Mouse (Mus musculus) urinary bladder, postnatal 4 days (tissue): ENCODE results near the gene Gm12394.
"Not testable (repeated sequence)": the region's sequence is repeated elsewhere in the genome, so short reads cannot be mapped to it uniquely, and the experiment has no call there.

ENCODE experiments used
- DNase-seq, 2 experiments: peaks; one replicate each; pipeline ENCODE4 v3.0.0; 2021 to 2022; ENCODE audit warnings: low spot score in 2 of 2

Gene Gm12394

DNA sequence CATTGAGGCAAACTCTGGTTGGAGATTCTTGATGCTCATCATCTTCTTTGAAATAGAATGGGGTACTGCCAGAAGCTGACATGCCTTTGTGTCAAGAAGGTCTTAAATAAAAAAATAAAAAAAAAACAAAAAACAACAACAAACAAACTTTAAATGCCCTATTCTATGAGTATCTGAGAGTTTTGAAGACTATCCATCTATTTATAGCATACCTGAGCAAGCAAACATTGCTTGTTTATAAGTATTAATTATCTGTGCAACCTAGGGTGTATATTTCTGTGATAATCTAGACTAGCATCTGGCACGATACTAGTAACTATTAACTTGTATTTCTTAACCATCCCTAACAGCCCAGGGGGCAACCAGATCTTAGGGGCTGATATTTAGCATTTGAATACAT is at the start of gene Gm12394:
Gene Gm12394, minus strand, starts transcription at position 101 of the 400 bp plus-strand sequence.
- not testable (repeated sequence) for DNase-seq

DNA sequence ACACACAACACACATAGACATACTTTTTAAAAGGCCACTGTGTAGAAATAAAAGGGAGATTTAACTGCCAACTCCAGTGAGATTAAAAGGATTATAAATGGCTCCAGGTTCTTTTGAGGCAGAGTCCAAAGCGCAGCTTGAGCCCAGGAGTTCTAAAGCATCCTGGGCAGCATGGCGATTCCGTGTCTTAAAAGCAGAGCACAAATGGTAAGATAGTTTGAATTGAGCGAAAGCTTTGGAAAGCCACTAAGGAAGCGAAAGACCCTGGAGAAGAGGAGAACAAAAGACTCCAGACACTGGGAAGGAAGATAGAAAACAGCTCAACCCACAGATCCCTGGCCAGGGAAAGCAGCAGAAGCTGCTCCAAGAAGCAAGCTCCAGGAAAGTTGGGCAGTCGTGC is 48.4 kb upstream of the Gm12394 start:
- no peak for DNase-seq

DNA sequence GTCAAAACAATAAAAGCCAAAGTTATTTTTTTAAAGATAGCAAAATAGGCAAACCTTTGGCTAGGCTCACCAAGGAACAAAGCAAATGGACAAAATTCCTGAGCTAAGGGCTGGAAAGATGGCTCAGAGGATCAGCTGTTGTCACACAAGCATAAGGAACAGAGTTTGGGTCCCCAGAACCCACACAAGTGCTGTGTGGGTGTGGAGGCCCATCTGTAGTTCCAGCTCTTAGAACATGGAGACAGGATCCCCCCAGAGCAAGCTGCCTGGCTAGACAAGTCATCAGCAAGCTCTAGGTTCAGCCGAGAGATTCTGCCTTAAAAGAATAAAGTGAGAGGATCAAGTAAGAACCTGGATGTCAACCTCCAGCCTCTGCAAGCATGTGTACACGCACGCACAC is 48.0 kb upstream of the Gm12394 start:
- DNase-seq, result no peak

DNA sequence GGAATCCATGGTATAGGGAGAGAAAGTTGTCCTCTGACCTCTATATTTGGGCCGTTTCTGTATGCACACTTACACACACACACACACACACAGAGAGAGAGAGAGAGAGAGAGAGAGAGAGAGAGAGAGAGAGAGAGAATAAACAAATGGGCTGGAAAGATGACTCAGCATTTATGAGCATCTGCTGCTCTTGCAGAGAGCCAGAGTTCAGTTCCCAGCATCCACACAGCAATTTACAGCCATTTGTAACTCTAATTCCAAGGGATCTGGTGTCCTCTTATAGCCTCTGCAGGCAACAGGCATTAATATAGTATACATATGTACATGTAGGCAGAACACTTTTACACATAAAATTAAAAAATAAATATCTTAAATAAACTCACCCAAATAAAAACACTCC is 47.4 kb upstream of the Gm12394 start:
- DNase-seq, result no peak

DNA sequence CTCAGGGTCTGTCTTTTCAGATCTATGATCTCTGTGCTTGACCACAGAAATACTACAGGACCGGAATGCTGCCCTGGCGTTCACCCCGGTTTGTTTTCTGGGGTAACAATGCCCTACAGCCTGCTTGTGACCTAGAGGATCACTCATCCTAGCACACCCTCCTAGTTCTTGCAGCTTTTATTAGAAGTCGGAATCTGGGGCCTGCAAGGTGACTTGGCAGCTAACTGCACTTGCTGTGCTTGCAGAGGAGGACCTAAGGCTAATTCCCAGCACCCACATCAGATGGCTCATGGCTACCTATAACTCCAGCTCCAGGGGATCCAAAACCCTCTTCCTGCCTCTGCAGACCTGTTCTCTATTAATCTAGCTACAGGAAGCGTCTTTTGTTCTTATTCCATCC is 46.2 kb upstream of the Gm12394 start:
- DNase-seq, result no peak

DNA sequence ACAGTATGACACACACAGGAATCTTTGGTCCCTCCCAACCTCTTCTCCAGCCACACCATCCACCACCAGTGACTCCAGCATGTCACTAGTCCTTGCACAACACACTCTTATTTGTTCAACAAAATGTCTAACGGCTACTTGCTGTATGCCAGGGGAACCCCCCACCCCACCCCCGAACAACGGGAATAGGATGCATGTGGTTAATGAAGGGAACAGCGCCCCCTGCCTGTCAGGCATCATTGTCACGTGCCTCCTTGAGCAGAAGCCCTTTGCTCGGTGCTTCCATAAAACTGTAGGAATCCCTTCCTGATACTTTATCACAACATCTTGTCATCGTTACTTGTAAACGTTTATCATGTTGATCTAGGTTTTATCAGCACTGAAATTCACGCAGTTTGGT is 45.6 kb upstream of the Gm12394 start:
- DNase-seq, result no peak

DNA sequence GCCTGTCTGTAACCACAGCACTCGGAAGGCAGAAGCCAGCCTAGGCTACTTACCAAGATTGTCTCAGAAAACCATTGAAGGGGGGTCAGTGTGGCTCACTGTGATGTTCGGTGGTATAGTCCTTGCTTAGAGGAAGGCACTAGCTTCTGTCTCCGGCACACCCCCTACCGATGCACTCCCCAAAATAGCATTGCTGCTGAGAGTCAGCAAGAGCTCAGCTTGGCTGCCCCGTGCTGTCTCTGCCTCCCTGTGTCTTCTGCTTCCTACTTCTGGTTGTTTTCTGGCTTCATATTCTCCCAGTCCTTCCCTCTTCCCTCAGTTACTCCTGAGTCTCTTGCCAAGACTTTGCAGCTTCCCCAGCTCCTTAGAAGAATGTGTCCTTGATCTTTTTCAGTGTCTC is 44.3 kb upstream of the Gm12394 start:
- no peak for DNase-seq

DNA sequence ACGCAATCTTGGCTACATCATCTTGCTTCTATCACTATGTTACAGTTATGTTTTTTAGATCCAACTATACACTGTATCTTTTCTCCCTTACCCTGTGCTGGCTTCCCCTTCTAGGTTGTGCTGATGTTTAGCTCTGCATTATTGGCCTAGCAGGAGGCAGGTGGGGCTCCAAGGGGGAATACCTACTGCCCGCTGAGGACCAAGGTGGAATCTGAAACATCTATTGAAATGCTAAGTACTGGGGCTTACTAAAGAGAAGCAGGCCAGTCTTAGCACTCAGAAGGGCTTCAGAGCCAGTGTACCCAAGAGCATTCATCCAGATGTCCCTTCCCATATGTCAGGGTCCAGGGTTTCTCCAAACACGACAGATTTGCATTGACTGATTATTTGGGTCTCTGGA is 42.3 kb upstream of the Gm12394 start:
- DNase-seq, result no peak

DNA sequence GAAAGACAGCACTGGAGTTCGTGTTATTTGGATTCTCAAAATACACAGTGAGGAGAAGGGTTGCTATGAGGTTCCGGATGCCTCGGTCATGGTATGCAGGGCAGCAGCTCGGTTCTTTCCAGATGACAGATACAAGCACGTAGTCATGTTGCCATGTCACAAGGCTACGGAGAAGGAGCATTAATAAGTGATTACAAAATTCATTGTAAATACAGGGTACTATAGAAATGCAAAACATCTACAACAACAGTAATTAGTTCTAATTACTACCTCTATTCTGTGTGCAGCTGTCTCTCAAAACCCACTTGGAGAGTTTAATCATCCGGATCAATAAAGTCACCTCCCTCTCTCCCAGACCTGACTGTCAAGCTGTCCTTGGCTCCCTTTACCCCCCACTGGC is 38.5 kb upstream of the Gm12394 start:
- no peak for DNase-seq

DNA sequence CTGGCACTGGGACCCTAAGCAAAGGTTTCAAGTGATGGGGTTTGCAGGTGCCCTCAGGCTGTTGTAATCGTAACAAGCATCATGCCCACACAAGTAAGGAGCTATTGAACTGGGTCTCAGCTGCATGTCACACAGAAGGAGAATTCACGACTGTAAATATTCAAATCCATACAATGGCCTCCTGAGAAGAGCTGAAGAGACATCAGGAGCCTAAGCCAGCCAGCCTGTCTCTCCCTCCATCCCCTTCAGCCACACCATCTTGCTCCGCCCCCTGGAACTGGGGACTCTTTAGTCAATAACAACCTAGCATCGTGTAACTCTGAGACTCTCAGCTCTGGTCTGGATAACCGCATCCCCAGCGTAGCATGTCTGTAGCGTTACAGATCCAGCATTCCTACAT is 34.6 kb upstream of the Gm12394 start:
- no peak for DNase-seq

DNA sequence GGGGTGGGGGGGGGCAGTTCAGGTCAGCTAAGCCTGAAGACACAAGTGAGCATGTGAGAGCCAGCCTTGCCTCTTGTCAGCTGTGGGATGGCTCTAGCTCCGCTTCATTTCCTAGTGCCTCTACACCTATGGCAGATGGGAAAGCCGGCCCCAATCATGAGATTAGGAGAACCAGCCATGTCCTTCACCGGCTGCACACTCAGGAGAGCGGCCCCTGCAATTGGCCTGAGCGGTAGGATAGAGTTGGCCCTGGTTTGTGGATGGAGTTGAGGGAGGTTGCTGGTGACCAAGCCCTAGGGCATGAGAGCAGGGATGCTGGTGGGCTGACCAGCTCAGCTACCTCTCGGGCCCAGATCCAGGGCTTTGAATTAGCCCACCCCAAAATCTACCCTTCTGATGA is 32.2 kb upstream of the Gm12394 start:
- DNase-seq, result no peak

DNA sequence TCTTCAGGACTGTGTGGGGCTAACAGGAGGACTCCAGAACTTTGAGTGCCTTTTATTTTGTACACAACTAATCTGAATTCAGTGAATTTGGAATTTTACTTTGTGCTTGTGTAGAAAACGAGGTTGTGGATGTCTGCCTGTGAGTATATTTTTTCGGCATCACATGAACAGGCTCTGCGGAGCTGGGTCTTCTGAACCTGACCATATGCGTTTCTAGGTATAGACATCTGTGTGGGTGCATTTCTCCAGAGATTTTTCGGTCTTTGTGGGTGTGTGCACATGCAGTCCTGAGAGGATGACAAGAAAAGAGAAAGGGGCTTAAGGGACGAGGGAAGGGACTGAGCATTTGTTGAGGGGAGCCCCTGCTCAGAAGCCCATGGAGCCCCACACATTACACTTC is 30.4 kb upstream of the Gm12394 start:
- no peak for DNase-seq

DNA sequence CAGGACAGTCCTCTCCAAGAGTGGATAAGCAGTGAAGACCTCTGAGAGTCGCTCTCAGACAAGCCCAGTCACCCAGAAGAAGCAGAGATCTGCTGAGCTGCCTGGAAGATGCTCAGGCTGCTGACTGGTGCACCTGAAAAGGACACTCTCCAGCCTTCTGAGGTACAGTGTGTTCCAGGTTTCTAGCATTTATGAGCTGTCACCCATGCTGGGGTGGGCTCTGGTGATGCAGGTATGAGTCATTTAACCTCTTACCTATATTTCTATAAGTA is 24.0 kb upstream of the Gm12394 start:
- no peak for DNase-seq

DNA sequence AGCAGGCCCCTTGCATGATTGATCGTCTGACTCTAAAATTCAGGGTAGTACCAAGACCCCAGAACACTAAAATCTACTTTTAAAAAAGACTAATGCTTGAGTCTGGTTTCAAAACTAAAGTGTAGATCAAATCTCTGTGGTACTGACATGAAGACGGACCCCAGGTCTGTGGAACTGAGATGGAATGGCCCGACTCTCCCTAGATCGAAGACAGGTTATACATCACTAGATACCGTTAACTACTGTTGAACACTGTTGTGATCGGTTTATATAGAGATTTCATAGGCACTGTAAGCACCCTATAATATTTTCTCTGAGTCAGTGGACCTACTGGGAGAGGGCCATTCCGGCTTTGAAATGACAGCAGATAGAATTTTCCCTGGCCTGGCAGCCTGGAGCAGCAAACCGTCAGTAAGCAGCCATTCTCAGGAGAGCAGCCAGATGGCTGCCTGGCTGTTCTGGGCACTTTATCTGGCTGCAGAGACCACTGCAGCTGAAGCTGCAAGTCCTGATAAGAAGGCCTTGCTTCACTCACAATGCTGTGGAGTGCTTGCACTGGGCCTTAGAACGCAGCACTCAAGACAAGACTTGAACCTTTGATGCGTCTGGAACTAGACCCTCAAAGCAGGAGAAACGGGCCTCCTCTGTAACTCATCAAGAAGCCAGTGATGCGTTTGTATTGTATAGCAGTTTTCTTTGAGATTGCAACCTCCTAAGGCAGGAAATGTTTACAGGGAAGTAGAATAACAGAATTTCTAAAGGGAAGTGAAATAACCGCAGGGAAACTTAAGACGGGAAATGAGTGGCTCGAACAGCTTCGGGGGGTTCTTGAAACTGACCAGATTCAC is 23.5 kb upstream of the Gm12394 start:
- DNase-seq, result no peak

DNA sequence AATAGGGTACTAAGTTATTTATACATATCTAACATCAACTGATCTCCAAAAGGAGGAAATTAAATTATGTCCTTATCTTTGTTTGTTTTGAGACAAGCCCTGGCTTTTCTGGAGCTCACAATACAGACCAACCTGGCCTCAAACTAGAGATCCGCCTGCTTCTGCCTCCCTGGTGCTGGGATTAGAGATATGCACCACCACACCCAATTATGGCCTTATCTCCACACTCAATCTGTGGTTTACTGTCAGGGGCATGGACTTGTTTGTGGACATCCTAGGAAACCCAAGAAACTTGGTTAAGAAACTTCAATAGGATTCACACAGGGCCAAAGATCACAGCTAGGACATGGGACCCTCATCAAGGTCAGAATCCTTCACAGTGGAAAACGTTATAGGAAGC is 21.1 kb upstream of the Gm12394 start:
- no peak for DNase-seq

DNA sequence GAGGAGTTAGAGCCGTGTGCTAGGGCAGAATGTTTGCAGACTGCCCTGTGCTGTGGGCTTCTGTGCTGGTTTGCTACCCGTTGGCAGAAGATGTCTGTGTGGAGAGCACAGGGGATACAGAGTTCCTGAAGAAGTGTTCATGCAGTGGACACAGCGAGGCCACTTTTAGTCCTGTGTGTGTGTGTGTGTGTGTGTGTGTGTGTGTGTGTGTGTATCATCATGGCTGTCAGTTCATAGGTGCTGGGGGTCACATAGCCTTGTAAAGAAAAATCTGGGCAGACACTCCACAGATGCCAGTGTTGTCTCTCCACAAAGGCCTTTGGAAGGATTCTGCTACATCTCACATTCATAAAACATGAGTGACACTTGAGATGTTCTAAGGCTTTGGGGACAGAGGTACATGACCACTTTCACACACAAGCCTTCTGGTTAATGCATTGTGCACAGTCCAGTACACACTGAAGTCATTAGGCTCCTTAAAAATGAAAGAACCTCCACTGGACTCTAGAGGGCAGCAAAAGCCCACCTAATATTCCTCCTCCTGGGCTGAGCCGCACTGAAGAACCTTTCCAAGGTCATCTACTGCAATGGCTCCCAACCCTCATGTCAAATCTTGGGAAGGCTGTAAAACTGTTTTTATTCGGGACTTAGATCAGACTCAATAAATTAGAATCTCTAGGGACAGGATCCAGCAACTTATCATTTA is 20.2 kb upstream of the Gm12394 start:
- DNase-seq, result no peak

DNA sequence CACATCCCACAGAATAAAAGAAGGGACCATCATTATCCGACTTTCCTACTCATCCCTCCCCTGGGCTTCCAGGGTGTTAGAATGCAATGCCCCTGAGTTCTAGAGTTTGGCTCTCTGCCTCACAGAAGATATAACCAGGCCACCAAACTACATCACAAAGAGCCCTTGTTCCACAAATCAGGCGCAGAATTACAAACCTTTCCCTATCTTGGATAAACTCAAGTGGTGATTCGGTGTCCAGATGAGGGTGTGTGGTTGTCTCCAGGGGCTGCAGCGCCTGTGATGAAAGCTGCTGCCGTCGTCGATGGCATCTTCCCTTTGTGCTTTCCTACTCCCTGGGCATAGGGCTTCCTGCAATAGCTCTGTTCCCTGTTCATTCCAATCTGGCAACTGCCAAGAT is 17.6 kb upstream of the Gm12394 start, which contains the start of gene Fam205c:
Gene Fam205c, minus strand, starts transcription at position 101 of the 400 bp plus-strand sequence.
- no peak for DNase-seq

DNA sequence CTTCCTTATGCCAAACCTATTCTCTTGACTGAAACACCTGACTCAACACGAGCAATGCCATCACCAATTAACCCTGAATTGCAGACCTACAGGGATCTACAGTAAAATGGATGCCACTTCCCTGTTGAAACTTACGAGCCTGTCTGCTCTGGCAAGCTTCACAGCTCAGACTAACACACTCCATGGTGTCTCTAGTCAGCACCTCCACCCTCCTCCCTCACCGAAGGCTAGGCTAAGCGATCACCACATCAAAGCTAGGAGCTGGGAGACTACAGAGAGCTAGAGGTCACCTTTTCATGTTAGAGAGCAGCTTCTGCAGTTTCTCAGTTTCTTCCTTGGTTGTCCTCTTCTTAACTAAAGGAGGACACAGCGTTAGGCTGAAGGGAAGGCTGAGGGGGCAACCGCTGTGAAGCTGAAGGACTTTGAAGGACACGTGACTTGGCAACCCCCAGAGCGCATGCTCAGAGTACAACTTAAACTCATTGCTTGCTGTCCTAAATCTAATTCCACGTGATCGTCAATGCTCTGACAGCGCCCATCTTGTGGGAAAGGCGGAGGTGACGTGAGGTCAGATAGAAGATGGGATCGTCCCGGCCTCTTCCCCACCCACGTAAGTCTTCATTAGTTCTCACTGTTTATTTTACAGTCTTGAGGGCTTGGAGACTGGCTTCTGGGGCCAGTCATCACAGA is 16.3 kb upstream of the Gm12394 start:
- no peak for DNase-seq

DNA sequence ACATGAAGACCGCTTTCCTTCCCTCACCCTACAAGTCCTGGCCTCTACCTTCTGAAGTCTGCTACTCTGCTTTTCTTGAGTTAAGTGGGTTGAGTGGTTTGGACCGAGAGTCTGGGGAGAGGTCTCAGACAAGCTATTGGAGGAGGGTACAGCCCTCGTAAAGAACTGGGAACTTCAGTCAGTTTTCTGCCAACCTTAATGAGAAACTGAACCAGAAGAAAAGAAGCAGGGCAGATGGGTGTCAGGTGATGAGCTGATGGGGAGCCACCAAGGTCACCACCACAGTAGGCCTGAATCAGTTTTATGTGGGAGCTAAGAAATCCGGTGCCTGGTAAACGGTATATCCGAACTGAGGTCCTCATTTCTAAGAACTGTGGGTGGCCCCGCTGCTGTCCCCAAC is 15.6 kb upstream of the Gm12394 start:
- DNase-seq, result no peak

DNA sequence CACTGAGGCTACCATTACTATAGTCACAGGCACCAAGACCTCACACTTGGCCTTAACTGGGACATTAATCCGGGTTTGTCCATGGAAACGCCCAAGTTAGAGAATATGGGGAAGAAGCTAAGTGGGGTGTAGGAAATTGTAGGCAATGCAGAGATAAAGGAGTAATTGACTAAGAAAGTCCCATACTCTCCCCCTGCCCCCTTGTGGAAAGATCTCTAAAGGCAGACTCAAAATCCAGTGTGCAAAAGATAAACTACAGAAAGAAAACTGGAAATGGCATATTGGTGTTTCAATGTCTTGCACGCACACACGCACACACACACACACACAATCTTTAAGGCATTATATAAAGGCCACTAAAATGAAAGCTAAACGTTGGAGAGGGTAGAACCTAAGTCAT is 14.2 kb upstream of the Gm12394 start:
- no peak for DNase-seq

DNA sequence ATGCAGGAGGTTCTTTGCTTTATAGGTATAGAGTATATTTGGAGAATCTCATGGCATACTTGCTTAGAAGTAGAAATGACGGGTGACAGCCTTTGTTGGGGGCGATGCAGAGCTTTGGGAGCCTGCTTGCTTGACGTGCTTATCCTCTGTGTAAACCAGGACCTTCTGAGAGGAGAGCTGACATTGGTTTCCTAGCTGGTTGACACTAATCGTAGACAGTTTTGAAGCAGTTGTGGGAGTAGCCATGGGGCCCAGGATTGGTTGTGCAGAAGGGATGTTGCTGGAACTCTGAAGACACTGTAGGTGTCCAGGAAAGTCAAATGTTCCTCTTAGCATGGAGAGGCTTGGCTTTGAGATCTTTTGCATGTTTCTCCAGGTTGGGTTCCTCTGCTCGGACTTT is 11.6 kb upstream of the Gm12394 start:
- DNase-seq, result no peak

DNA sequence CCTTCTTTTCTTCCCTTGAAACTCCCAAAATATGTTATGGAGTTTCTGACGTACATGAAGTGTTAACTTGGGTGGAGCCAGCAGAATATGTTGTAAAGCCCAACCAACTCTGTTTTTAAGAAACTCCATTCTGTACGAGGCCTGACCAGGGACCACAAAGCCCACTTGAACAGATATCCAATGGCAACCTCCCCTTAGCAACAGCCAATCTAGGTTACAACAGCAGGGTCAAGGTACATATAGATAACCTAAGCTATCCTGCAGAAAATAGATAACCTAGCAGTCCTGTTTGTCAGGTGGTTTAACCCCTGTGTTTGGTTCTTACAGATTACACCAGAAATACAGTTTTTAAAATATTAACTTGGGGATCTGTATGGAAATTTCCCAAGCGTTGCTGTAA is 10.8 kb upstream of the Gm12394 start:
- DNase-seq, result no peak

DNA sequence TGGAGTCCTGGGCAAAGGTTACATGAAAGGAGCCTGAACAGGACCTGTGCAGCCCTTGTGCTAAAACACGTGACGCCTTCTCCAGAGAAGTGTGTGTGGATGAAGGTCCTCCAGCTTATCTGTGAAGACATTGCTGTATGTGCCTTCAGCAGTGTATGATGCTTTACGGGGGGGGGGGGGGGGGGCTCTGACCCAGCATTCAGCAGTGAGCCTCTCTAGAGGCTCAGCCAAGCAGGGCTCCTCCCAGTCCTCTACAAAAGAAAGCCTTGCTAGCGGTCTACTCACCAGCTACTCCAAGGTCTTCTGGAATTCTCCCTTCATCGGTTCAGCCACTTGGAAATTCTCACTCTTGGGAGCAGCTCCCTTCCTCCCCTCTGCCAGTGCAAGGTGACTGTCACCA is 6.9 kb upstream of the Gm12394 start:
- not testable (repeated sequence) for DNase-seq
